Mouse (Mus musculus): Measurements from ENCODE around the gene Ccdc84. TPM values are rescaled to one million over a fixed set of nuclear protein-coding genes. Genes with fewer than 3 reads are reported as not detected.
"Not testable (repeated sequence)": the region's sequence is repeated elsewhere in the genome, so short reads cannot be mapped to it uniquely, and the experiment has no call there.

Gene Ccdc84
- polyA plus RNA-seq, 1 experiment from 2014 or later = 14.7 TPM

GRCm38 (mm10) chr9:44450387-44450786 is 32.0 kb upstream of the Ccdc84 start:
- no peaks in the 10 kb centered on the region for H3K36me3 ChIP-seq (ENCODE audit: control insufficient read depth, insufficient read depth)
- no peaks in the 10 kb centered on the region for H3K4me1 ChIP-seq (replicated peaks; ENCODE audit: control insufficient read depth, insufficient read depth, low read length)
- no peak overlapping the region for H3K4me3 ChIP-seq (ENCODE audit: low read depth, low read length)
- H3K4me2 ChIP-seq (replicated peaks; ENCODE audit: low read depth) = no peak overlapping the region
- no peaks in the 10 kb centered on the region for H3K9me3 ChIP-seq (ENCODE audit: control insufficient read depth)
- no peak overlapping the region for H3K27ac ChIP-seq (ENCODE audit: low read depth, low read length)
- no peak for ATAC-seq
- TF ChIP-seq CTCF (IDR thresholded peaks at IDR 0.05; ENCODE audit: low read depth) = peak; percentile 54
- no peak overlapping the region for H3K9ac ChIP-seq (ENCODE audit: low read depth, low read length)
- H3K27me3 ChIP-seq (replicated peaks; ENCODE audit: control insufficient read depth, insufficient read depth, low read length) = no peaks in the 10 kb centered on the region; the same call in 1 of the 2 replicates

GRCm38 (mm10) chr9:44444402-44445025 is 26.1 kb upstream of the Ccdc84 start:
- not testable (repeated sequence) for H3K36me3 ChIP-seq (ENCODE audit: control insufficient read depth, insufficient read depth); H3K9me3 ChIP-seq (ENCODE audit: control insufficient read depth); H3K9ac ChIP-seq (ENCODE audit: low read depth, low read length); H3K27me3 ChIP-seq (replicated peaks; ENCODE audit: control insufficient read depth, insufficient read depth, low read length); H3K4me2 ChIP-seq (replicated peaks; ENCODE audit: low read depth); ATAC-seq; H3K27ac ChIP-seq (ENCODE audit: low read depth, low read length); H3K4me1 ChIP-seq (replicated peaks; ENCODE audit: control insufficient read depth, insufficient read depth, low read length); H3K4me3 ChIP-seq (ENCODE audit: low read depth, low read length)
- 86% methylated on average over 7 of the region's 7 CpGs for WGBS

GRCm38 (mm10) chr9:44440961-44441360 is 22.6 kb upstream of the Ccdc84 start, which contains the start of gene Foxr1:
Gene Foxr1, minus strand, starts transcription at chr9:44441136.
- Histone ChIP-seq H3K4me2 (replicated peaks; ENCODE audit: low read depth) (no peak within 1 kb of the TSS), H3K4me1 (replicated peaks; ENCODE audit: control insufficient read depth, insufficient read depth, low read length) (no peaks in the 10 kb centered on the region), H3K27ac (ENCODE audit: low read depth, low read length) (no peak within 1 kb of the TSS), H3K36me3 (ENCODE audit: control insufficient read depth, insufficient read depth) (no peaks in the 10 kb centered on the region), H3K9me3 (ENCODE audit: control insufficient read depth) (no peaks in the 10 kb centered on the region), H3K27me3 (replicated peaks; ENCODE audit: control insufficient read depth, insufficient read depth, low read length) (no peaks in the 10 kb centered on the region), H3K4me3 (ENCODE audit: low read depth, low read length) (no peak within 1 kb of the TSS), H3K9ac (ENCODE audit: low read depth, low read length) (no peak within 1 kb of the TSS)
- WGBS = 71% methylated on average over 19 of the region's 19 CpGs
- TF ChIP-seq CTCF (IDR thresholded peaks at IDR 0.05; ENCODE audit: low read depth) = no peak
- ATAC-seq = no peak

- Histone ChIP-seq H3K9ac (ENCODE audit: low read depth, low read length) (no peak overlapping the region), H3K4me1 (replicated peaks; ENCODE audit: control insufficient read depth, insufficient read depth, low read length) (no peaks in the 10 kb centered on the region), H3K36me3 (ENCODE audit: control insufficient read depth, insufficient read depth) (no peaks in the 10 kb centered on the region), H3K27ac (ENCODE audit: low read depth, low read length) (no peak overlapping the region), H3K4me3 (ENCODE audit: low read depth, low read length) (no peak overlapping the region), H3K27me3 (replicated peaks; ENCODE audit: control insufficient read depth, insufficient read depth, low read length) (no peaks in the 10 kb centered on the region), H3K9me3 (ENCODE audit: control insufficient read depth) (no peaks in the 10 kb centered on the region), H3K4me2 (replicated peaks; ENCODE audit: low read depth) (no peak overlapping the region)
- 70% methylated on average over 6 of the region's 6 CpGs for WGBS
- no peak for TF ChIP-seq CTCF (IDR thresholded peaks at IDR 0.05; ENCODE audit: low read depth)
- ATAC-seq = no peak
Measured at GRCm38 (mm10) chr9:44435747-44436146, 17.4 kb upstream of the Ccdc84 start.

- Histone ChIP-seq H3K27me3 (replicated peaks; ENCODE audit: control insufficient read depth, insufficient read depth, low read length) (no peaks in the 10 kb centered on the region), H3K9ac (ENCODE audit: low read depth, low read length) (no peak overlapping the region), H3K9me3 (ENCODE audit: control insufficient read depth) (no peaks in the 10 kb centered on the region), H3K4me3 (ENCODE audit: low read depth, low read length) (no peak overlapping the region), H3K4me1 (replicated peaks; ENCODE audit: control insufficient read depth, insufficient read depth, low read length) (no peaks in the 10 kb centered on the region), H3K27ac (ENCODE audit: low read depth, low read length) (no peak overlapping the region), H3K4me2 (replicated peaks; ENCODE audit: low read depth) (no peak overlapping the region), H3K36me3 (ENCODE audit: control insufficient read depth, insufficient read depth) (no peaks in the 10 kb centered on the region)
- peak; percentile 23; the same call in 1 of the 2 replicates for TF ChIP-seq CTCF (IDR thresholded peaks at IDR 0.05; ENCODE audit: low read depth)
- ATAC-seq = no peak
- WGBS = 44% methylated on average over 5 of the region's 5 CpGs
Measured at GRCm38 (mm10) chr9:44432577-44433185, 14.3 kb upstream of the Ccdc84 start.

- Histone ChIP-seq H3K4me3 (ENCODE audit: low read depth, low read length) (no peak overlapping the region), H3K9ac (ENCODE audit: low read depth, low read length) (no peak overlapping the region), H3K9me3 (ENCODE audit: control insufficient read depth) (no peaks in the 10 kb centered on the region), H3K36me3 (ENCODE audit: control insufficient read depth, insufficient read depth) (no peaks in the 10 kb centered on the region), H3K27me3 (replicated peaks; ENCODE audit: control insufficient read depth, insufficient read depth, low read length) (no peaks in the 10 kb centered on the region), H3K27ac (ENCODE audit: low read depth, low read length) (no peak overlapping the region), H3K4me1 (replicated peaks; ENCODE audit: control insufficient read depth, insufficient read depth, low read length) (no peaks in the 10 kb centered on the region), H3K4me2 (replicated peaks; ENCODE audit: low read depth) (no peak overlapping the region)
- no peak for TF ChIP-seq CTCF (IDR thresholded peaks at IDR 0.05; ENCODE audit: low read depth)
- ATAC-seq = no peak
- WGBS = 67% methylated on average over 4 of the region's 4 CpGs
Measured at GRCm38 (mm10) chr9:44423576-44423975, 5.2 kb upstream of the Ccdc84 start.

Data from intestine, postnatal 0 days (tissue).